Mouse (Mus musculus) adrenal gland, postnatal 10 days (tissue): ENCODE results near the gene Aipl1. TPM values are rescaled to one million over a fixed set of nuclear protein-coding genes. Genes with fewer than 3 reads are reported as not detected.

Experiments
- DNase-seq: peaks from one replicate; pipeline ENCODE4 v3.0.0; 2021; ENCODE audit warnings: mixed read lengths
- long read RNA-seq, 2 experiments: library from polyadenylated mRNA; stranded (forward); transcript quantifications; one replicate each; pipeline ENCODE4 v2.0.0; 2021
- total RNA-seq, 2 experiments: library from RNA; stranded (reverse); gene quantifications; 2 replicates each; pipeline ENCODE4 v1.2.3; 2021

Gene Aipl1
- total RNA-seq, result under 1 TPM; 0.27 to 0.33 TPM
- long read RNA-seq, experiment 1, result 0 reads
- long read RNA-seq, experiment 2, result 0 reads

- DNase-seq, result no peak
These were observed at the start of gene Aipl1 for GRCm38 (mm10) chr11:72037409-72037808. TSS of gene Aipl1 (minus strand) at chr11:72037509.

GRCm38 (mm10) chr11:72086251-72087046, 49.1 kb upstream of the Aipl1 start:
- no peak for DNase-seq

GRCm38 (mm10) chr11:72084337-72084736, 47.0 kb upstream of the Aipl1 start:
- DNase-seq, result no peak

- no peak for DNase-seq
These were observed 45.3 kb upstream of the Aipl1 start for GRCm38 (mm10) chr11:72082601-72083000.

GRCm38 (mm10) chr11:72080461-72080860, 43.2 kb upstream of the Aipl1 start:
- DNase-seq, result no peak

GRCm38 (mm10) chr11:72078647-72079046, 41.3 kb upstream of the Aipl1 start:
- peak; percentile 35 for DNase-seq

GRCm38 (mm10) chr11:72078056-72078455, 40.7 kb upstream of the Aipl1 start:
- peak; percentile 47 for DNase-seq

- no peak for DNase-seq
These were observed 36.9 kb upstream of the Aipl1 start for GRCm38 (mm10) chr11:72074230-72074629.

GRCm38 (mm10) chr11:72072331-72072905, 35.1 kb upstream of the Aipl1 start:
- no peak for DNase-seq

- no peak for DNase-seq
These were observed 33.4 kb upstream of the Aipl1 start for GRCm38 (mm10) chr11:72070733-72071132.

- no peak for DNase-seq
These were observed 30.7 kb upstream of the Aipl1 start for GRCm38 (mm10) chr11:72068026-72068425.

- no peak for DNase-seq
These were observed 30.0 kb upstream of the Aipl1 start for GRCm38 (mm10) chr11:72067326-72067725.

- DNase-seq, result no peak
These were observed 29.0 kb upstream of the Aipl1 start for GRCm38 (mm10) chr11:72066330-72066729.

GRCm38 (mm10) chr11:72065103-72065502, 27.8 kb upstream of the Aipl1 start:
- peak; percentile 84 for DNase-seq

GRCm38 (mm10) chr11:72064414-72064813, 27.1 kb upstream of the Aipl1 start:
- DNase-seq, result no peak

GRCm38 (mm10) chr11:72061093-72061620, 23.8 kb upstream of the Aipl1 start:
- peak; percentile 30 for DNase-seq

- no peak for DNase-seq
These were observed 23.1 kb upstream of the Aipl1 start for GRCm38 (mm10) chr11:72060416-72060815.

GRCm38 (mm10) chr11:72057166-72057565, 19.9 kb upstream of the Aipl1 start:
- no peak for DNase-seq

GRCm38 (mm10) chr11:72055176-72055575, 17.9 kb upstream of the Aipl1 start:
- no peak for DNase-seq

- DNase-seq, result peak; percentile 86
These were observed 15.3 kb upstream of the Aipl1 start for GRCm38 (mm10) chr11:72052636-72053035.

- no peak for DNase-seq
These were observed 14.9 kb upstream of the Aipl1 start for GRCm38 (mm10) chr11:72052221-72052620.

- DNase-seq, result peak; percentile 35
These were observed 13.9 kb upstream of the Aipl1 start for GRCm38 (mm10) chr11:72050895-72051858.
